Mouse (Mus musculus): Measurements from ENCODE around the gene Adamts9.

- no peak for TF ChIP-seq CTCF (IDR thresholded peaks at IDR 0.05; ENCODE audit: low read depth, low read length)
- no peak for TF ChIP-seq POLR2A (IDR thresholded peaks at IDR 0.05; ENCODE audit: extremely low read depth, insufficient read depth, low read length)
Observed at GRCm38 (mm10) chr6:92968216-92968615, 24.9 kb upstream of the Adamts9 start.
